1 mouse cellular context compared by ENCODE assay signal in the genomic region with DNA sequence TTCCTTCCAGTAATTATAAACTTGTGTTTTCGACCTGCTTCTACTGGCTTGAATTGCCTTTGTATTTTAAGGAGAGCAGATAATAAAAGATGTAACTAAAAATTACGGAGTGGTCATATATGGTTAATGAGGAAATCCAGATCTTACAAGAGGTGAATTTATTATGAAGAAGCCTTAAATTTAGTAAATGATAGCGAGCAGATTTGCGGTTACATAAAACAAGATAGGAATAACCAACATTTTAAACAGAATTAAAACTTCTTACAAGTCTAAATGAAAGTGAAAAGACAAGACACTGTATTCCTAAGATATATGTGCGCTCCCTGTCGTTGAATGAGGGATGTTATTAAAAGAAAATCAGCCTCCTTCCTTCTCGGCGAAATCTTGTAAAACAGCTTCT.
TF ChIP-seq lines count a peak whose summit lies in the region.

No protein-coding gene starts in this region.

TF ChIP-seq in MEL, 35 proteins besides CTCF, POLR2A, EP300 and RAD21 (continued from another document):
- TF ChIP-seq HCFC1 (IDR thresholded peaks at IDR 0.05; ENCODE audit: low read depth, low read length) (no peak), RCOR1 (IDR thresholded peaks at IDR 0.05; ENCODE audit: low read depth, low read length) (peak; percentile 35; the same call in 1 of the 2 replicates), MAZ (IDR thresholded peaks at IDR 0.05; ENCODE audit: low read depth, low read length) (no peak), MXI1 (IDR thresholded peaks at IDR 0.05; ENCODE audit: low read depth, low read length) (0 out of 2 replicates have a peak, but pooled peaks have one; percentile 16), E2F4 (IDR thresholded peaks at IDR 0.05; ENCODE audit: borderline replicate concordance, low read depth, low read length) (no peak), MEF2A (IDR thresholded peaks at IDR 0.05; ENCODE audit: extremely low read depth, insufficient replicate concordance, low read depth, low read length, poor library complexity, severe bottlenecking) (no peak), JUND (IDR thresholded peaks at IDR 0.05; ENCODE audit: low read depth, low read length) (no peak), ZMIZ1 (IDR thresholded peaks at IDR 0.05; ENCODE audit: low read depth, low read length) (no peak), NRF1 (IDR thresholded peaks at IDR 0.05; ENCODE audit: insufficient read depth, low read depth, low read length, poor library complexity, severe bottlenecking) (no peak), MYC (IDR thresholded peaks at IDR 0.05; ENCODE audit: low read depth, low read length) (no peak), GATA1 (IDR thresholded peaks at IDR 0.05; ENCODE audit: low read depth, low read length) (no peak)
